Mouse (Mus musculus): ENCODE results near the gene Armh4.

GRCm38 (mm10) chr14:49723361-49724054, 59.7 kb downstream of the Armh4 start:
- TF ChIP-seq GATA1 (IDR thresholded peaks at IDR 0.05; ENCODE audit: borderline replicate concordance, low read length) = no peak
- TF ChIP-seq FLI1 (IDR thresholded peaks at IDR 0.05; ENCODE audit: low read length) = no peak

Measured in megakaryocyte, embryonic 14.5 days (primary cell).